Mouse (Mus musculus): ENCODE data around the gene Bag6.

The Bag6 gene

GRCm38 (mm10) chr17:35168541-35169207 lies 33.7 kb downstream of the Bag6 start:
- DNase-seq: no peak

- DNase-seq: peak; percentile 53
Observed at GRCm38 (mm10) chr17:35172445-35173234, 37.7 kb downstream of the Bag6 start.

- no peak for DNase-seq
Observed at GRCm38 (mm10) chr17:35173329-35173728, 38.4 kb downstream of the Bag6 start.

GRCm38 (mm10) chr17:35174201-35174977 lies 39.4 kb downstream of the Bag6 start:
- DNase-seq: no peak

- DNase-seq: no peak
Observed at GRCm38 (mm10) chr17:35175382-35175781, 40.4 kb downstream of the Bag6 start.

GRCm38 (mm10) chr17:35175968-35176367 lies 41.0 kb downstream of the Bag6 start, which contains the start of gene Aif1:
Aif1 (minus strand) TSS chr17:35176068.
- DNase-seq: no peak

- DNase-seq: peak; percentile 57
Observed at GRCm38 (mm10) chr17:35178528-35178927, 43.5 kb downstream of the Bag6 start.

GRCm38 (mm10) chr17:35180093-35180492 lies 45.1 kb downstream of the Bag6 start:
- no peak for DNase-seq

- DNase-seq: no peak
Observed at GRCm38 (mm10) chr17:35185639-35186611, 50.9 kb downstream of the Bag6 start.

- DNase-seq: no peak
Observed at GRCm38 (mm10) chr17:35186681-35187080, 51.7 kb downstream of the Bag6 start.

GRCm38 (mm10) chr17:35187345-35187744 lies 52.4 kb downstream of the Bag6 start:
- no peak for DNase-seq

GRCm38 (mm10) chr17:35187959-35188610 lies 53.1 kb downstream of the Bag6 start, which contains the start of gene Lst1:
Lst1 (minus strand) TSS chr17:35188439.
- no peak for DNase-seq

- DNase-seq: no peak
Observed at GRCm38 (mm10) chr17:35189186-35189585, 54.2 kb downstream of the Bag6 start.

GRCm38 (mm10) chr17:35190096-35190495 lies 55.1 kb downstream of the Bag6 start:
- no peak for DNase-seq

- no peak for DNase-seq
Observed at GRCm38 (mm10) chr17:35191723-35192122, 56.7 kb downstream of the Bag6 start.

GRCm38 (mm10) chr17:35192924-35193323 lies 57.9 kb downstream of the Bag6 start:
- DNase-seq: no peak

GRCm38 (mm10) chr17:35193881-35194843 lies 59.2 kb downstream of the Bag6 start, which contains the start of gene Ltb:
Ltb (plus strand) TSS chr17:35194439.
- no peak for DNase-seq

GRCm38 (mm10) chr17:35194844-35195630 lies 60.1 kb downstream of the Bag6 start:
- no peak for DNase-seq

- DNase-seq: peak; percentile 90
Observed at GRCm38 (mm10) chr17:35195631-35196320, 60.8 kb downstream of the Bag6 start.
